Mouse (Mus musculus) testis, adult 2 months (tissue): ENCODE measurements around the gene Agpat3.

Experiments
- CTCF ChIP-seq: fragments of 200-500 bp; IDR thresholded peaks from 2 replicates; pipeline ENCODE4 v1.5.1; 2012; ENCODE audit warnings: low read depth, mild to moderate bottlenecking, inconsistent platforms, low read length, moderate library complexity; ENCODE audit not compliant: control insufficient read depth, insufficient read depth, insufficient replicate concordance
- POLR2A ChIP-seq: fragments of 200-500 bp; IDR thresholded peaks from 2 replicates; pipeline ENCODE4 v1.6.1; 2012; ENCODE audit warnings: low read depth, mild to moderate bottlenecking, inconsistent platforms, low read length, moderate library complexity; ENCODE audit not compliant: control insufficient read depth

- TF ChIP-seq CTCF (no peak), POLR2A (no peak)
Observed at GRCm38 (mm10) chr10:78355931-78356593, 3.8 kb upstream of the Agpat3 start.
